Mouse (Mus musculus) brain, embryonic 14.5 days (tissue): ENCODE measurements at regions not wholly inside any gene's neighbourhood (a gene's known extent, or its start where the extent isn't known, plus 50 kb on each side); places are given as distances from the start of the nearest gene placed in this dataset.

Experiments used
- DNase-seq: peaks from one replicate; pipeline ENCODE4 v3.0.0-alpha.2; 2011; ENCODE audit warnings: low read depth
- CTCF ChIP-seq: fragments of 200-500 bp; IDR thresholded peaks from 2 replicates; pipeline ENCODE4 v1.5.1; 2012; ENCODE audit warnings: inconsistent platforms, mild to moderate bottlenecking, moderate library complexity, borderline replicate concordance; ENCODE audit not compliant: insufficient read depth, insufficient read length; ENCODE audit errors: extremely low read depth
- POLR2A ChIP-seq: fragments of 200-500 bp; IDR thresholded peaks from 2 replicates; pipeline ENCODE4 v1.6.1; 2012; ENCODE audit warnings: mild to moderate bottlenecking, inconsistent platforms, borderline replicate concordance; ENCODE audit not compliant: poor library complexity, insufficient read depth, insufficient read length, severe bottlenecking; ENCODE audit errors: extremely low read depth

DNA sequence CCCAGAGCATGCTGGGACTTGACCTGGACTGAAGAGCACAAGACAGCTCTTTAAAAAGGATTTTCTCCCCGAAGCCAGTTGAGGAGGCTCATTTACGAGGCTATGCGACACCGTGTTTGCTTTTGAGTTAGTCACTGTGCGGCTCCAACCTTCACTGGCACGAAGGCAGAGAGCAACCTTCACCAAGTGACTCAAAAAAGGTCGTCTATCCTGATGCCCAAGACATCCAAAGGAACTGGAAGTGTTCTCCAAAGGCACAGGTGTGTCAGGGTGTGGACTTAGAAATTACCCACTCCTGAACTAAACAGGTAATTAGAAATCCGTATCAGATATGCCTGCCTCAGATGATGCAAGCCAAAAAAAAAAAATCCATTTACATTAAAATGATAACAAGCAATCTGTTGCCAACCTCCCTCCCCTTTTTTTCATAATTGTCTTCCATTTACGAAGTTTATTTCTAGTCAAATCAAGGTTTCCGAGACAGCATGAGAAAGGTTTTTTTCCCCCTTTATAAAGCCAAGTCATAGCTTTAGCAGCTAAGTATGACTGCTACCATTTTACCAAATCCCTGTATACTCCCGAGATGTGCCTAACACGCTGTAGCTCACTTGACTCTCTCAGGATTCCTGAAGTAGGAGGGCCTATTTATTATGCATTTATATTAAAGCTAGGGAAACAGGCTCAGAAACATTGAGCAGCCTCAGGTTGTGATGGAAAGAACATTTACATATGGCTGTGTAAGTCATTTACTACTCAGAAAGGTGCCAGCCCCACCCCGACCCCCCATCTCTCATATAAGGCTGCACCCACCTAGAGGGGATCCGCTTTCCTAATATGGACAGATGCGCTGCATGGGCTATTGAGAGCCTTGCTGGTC is 110.3 kb upstream of the Cpm start:
- no peak for TF ChIP-seq CTCF
- no peak for TF ChIP-seq POLR2A
- DNase-seq, result no peak

DNA sequence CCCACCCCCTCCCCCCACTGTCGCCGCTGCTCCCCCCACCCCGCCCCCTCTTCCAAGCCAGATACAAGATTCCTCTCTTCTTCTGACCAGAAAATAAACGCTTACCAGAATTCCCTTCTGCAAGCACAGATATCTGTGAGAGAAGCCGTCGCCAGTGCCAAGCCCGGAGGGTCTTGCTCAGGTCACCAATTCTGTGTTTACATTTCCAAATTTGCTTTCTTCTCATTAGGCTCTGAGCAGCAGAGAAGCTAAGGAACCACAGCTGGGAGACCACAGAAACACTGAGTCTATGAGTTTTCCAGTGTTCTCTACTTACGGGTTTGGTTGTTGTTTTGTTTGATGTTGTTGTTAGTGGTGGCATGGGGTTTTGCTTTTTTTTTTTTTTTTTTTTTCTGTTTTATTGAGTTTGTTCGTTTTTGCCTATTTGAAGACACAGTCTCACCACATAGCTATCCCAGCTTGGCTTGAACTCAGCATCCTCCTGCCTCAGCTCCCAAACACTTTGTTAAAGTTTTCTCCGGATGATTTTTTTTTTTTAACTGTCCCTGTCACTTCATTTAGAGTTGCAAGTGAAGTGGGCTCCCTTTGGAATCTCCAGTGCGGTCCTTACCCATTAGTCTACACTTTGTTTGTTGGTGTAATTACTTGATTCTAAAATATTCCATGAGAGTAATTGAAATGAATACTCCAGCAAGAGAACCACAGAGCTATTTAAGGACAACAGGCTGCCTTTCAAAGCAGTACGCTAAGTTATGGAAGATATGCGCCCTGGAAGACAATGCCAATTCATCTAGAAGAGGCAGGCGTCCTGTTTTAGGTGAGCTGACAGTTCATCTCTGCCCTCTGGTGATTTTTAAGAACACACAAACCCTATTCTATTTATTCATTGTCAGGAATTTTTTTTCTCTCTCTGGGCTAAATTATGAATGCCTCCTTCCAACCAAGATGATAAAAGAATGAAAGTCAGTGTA is 111.2 kb upstream of the Cpm start:
- TF ChIP-seq POLR2A (no peak), CTCF (no peak)
- DNase-seq, result no peak

GRCm38 (mm10) chr10:117517071-117517714 is 112.1 kb upstream of the Cpm start:
- DNase-seq, result no peak
- no peak for TF ChIP-seq CTCF

DNA sequence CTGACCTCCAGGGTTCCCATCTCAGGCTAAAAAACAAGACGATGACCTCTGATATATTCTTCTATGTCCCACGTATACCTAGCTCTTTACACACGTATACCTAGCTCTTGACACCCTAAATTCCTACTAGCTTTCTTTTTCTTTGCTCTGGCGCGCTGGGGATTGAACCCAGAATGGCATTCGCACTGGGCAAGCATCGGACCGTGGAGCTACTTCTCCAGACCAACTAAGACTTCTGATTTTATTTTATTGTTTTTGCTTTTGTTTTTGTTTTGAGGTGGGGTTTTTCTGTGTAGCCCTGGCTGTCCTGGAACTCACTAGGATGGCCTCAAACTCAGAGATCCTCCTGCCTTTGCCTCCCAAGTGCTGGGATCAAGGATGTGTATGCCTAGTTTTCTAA is 112.8 kb upstream of the Cpm start:
- no peak for DNase-seq
- no peak for TF ChIP-seq CTCF
- no peak for TF ChIP-seq POLR2A

DNA sequence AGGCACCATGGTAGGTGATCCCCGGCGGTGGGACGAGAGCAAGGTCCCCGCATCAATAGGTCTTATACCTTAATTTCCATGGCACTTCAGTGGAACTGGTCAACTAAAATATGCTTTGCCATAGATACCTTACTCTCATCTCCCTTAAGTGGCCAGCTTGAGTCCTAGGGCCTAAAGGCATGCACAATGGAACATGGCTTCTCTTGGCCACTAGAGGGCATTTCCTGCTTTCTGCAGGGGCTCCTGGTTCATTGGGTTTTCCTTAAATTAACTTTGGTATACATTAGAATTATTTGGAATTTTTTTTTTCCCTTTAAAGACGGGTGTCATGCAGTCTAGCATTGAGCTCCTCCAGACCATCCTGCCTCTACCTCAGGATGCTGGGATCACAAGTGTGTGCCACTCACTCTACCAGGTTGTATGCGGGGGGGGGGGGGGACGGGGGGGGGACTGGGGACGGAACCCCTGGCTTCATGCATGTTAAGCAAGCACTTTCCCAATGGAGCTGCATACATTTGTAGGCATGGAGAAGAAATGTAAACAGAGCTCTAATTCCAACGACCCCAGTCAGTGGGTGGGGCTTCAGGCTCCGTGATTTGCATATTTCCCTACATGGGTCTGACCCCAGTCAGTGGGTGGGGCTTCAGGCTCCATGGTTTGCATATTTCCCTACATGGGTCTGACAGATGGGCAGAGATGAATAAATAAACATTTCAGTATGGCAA is 113.4 kb upstream of the Cpm start:
- TF ChIP-seq POLR2A (no peak), CTCF (peak; percentile 67; the same call in 1 of the 2 replicates)
- DNase-seq, result peak; percentile 57

DNA sequence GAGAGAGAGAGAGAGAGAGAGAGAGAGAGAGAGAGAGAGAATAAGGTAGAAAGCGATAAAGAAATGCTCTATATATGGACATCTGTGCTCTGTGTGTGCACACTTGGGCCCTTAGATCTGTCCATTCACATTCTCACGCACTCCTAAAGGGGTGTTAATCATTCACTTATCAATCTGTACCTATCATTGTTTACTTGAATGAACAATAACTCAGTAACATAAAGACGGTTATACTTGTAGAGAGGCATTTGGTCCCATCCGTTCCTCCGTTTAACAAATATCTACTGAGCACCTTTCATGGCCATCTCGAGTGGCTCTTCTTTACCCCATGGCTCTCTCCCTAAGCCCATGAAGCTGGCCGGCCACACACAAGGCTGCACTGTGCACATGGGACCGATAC is 114.3 kb upstream of the Cpm start:
- DNase-seq, result no peak
- TF ChIP-seq POLR2A (no peak), CTCF (no peak)

DNA sequence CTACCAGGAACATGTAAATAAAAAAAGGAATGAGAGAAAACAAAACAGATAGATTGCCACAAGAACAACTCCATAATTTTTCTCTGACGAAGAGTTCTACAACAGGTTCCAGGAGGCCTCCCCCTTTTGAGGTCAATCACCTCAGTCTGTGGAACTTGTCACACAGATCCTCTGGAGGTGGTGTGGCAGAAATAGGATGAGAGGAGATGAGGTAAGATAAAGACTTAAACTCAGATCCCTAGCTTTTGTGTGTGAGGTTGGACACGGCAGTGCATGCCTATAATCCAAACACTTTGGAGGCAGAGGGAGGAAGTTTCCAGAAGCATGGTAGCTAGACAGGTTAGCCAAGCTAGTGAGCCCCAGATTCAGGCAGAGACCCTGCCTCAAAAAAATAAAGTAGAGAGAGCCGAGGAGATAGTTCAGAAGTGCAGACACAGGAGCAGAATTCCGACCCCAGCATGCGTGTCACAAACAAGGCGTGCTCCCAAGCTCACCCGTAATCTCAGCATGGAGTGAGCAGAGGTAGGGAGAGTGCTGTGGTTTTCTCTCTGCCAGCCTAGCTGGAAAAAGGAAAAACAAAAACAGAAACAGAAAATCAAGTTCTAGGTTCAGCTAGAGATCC is 115.3 kb upstream of the Cpm start:
- TF ChIP-seq CTCF (no peak), POLR2A (no peak)
- no peak for DNase-seq

DNA sequence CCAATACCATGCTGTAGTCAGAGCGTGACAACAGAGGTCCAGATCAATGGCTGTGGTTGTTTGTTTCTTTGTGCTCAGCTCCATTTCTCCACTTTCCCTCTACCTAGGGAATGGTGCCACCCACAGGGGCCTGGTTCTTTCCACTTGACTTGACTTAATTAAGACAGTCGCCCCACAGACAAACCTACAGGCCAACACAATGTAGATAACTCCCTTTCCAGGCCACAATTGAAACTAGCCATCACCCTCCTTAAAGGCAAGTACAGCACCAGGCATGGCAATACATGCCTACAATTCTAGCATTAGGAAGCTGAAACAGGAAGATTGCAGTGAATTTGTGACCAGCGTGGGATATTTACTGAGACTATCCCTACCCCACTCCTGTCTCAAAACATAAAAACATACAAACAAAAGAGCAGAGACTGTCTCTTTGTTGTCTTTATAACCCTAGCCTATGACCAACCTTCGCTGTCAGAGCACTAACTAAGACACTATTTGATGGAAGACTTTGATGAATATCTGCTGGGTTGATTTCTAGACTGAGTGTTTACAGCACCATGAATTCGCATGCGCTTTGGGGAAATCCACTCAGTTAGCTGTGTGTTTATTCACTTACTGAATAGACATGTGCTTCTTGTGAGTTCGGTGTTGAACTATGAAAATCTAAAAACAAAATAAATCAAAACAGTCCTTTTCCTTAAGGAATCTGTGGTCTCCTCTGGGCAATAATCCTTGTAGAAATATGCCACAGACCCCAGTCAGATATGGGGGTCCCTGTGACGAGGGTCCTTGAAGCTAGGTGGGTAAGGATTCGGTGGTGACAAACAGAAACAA is 116.7 kb upstream of the Cpm start:
- no peak for DNase-seq
- TF ChIP-seq CTCF (no peak), POLR2A (no peak)

GRCm38 (mm10) chr10:117511483-117512406 is 117.6 kb upstream of the Cpm start:
- DNase-seq, result no peak
- TF ChIP-seq POLR2A (no peak), CTCF (no peak)
